ENCODE assay signal across 8 mouse cellular contexts in the genomic region with DNA sequence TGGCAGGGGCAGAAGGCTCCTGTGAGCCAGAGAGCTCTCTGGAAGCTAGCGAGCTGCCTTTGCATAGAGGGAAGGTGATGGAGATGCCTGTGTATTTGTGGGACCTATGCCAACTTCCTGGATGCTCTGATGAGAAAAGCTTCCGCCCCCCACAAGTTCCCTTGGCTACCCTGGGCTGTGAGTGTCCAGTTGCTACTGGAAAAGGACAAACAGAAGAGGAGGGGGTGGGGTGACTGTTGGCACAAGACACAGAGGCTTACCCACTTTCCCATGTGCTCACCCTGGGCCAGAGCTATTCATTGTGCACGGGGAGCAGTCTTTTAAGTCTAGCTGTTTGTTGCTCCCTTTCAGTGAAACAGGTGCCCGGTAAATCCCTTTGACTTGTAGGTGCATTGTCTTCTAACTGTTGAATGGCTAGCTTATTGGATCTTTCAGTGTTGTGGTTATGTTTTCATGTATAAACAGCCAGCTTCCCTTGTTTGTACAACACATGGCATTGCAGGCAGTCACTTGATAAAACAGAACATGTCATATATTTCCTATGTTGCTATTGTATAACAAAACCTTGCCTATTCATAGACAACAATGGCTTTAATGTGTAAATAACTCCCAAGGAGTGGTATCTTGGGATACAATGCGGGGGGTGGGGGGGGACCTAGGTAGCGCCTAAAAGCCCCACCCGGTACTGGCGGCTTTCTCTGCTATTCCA. TPM values are rescaled to one million over a fixed set of nuclear protein-coding genes. Genes with fewer than 3 reads are reported as not detected.
DNase-seq lines count a peak whose midpoint lies in the region; ATAC-seq and TF ChIP-seq lines count a peak whose summit lies in the region.
"Had no signal": no experiment of that assay in that cellular context is flagged by ENCODE, and none has a peak within 500 bp of the region (broad histone marks: within the 10 kb centered on the region; RNA-seq: fewer than 3 reads in every experiment).

No protein-coding gene starts in this region.

- WGBS in forebrain, embryonic 13.5 days: 8% methylated on average over 8 of the region's 8 CpGs
- 20% methylated on average over 8 of the region's 8 CpGs for WGBS in stomach, postnatal 0 days

- TF ChIP-seq CTCF in stomach, postnatal 0 days (IDR thresholded peaks at IDR 0.05; ENCODE audit: low read depth): no peak

- H3K4me3 ChIP-seq in forebrain, embryonic 13.5 days: peak overlapping the region; percentile 63
- H3K4me3 ChIP-seq in stomach, postnatal 0 days (ENCODE audit: low read depth, low read length): peak overlapping the region; percentile 54; the same call in 1 of the 2 replicates

- peaks cover 34% of the 10 kb centered on the region for H3K4me1 ChIP-seq in forebrain, embryonic 13.5 days
- peaks cover 6% of the 10 kb centered on the region for H3K4me1 ChIP-seq in stomach, postnatal 0 days (replicated peaks; ENCODE audit: control insufficient read depth, insufficient read depth)

- peaks cover 30% of the 10 kb centered on the region for H3K27me3 ChIP-seq in forebrain, embryonic 13.5 days
- H3K27me3 ChIP-seq in stomach, postnatal 0 days (ENCODE audit: control insufficient read depth, insufficient read depth, low read length): peaks cover 8% of the 10 kb centered on the region

- no peaks in the 10 kb centered on the region for H3K36me3 ChIP-seq in forebrain, embryonic 13.5 days (ENCODE audit: poor library complexity, severe bottlenecking)
- no peaks in the 10 kb centered on the region for H3K36me3 ChIP-seq in stomach, postnatal 0 days (ENCODE audit: control insufficient read depth, insufficient read depth, low read length)

- TF ChIP-seq EP300 in stomach, postnatal 0 days (optimal IDR thresholded peaks at IDR 0.05): no peak

- H3K9ac ChIP-seq in forebrain, embryonic 13.5 days: peak overlapping the region; percentile 87
- H3K9ac ChIP-seq in stomach, postnatal 0 days (ENCODE audit: low read length): no peak overlapping the region

- DNase-seq in right cerebral cortex, postnatal 10 days (ENCODE audit: low spot score in 2 of 2): peak; percentile 54 to 62
- DNase-seq in right cerebral cortex, postnatal 25 days: no peak
- peak; percentile 46 to 78 for DNase-seq in lung, adult 18-20 months
- DNase-seq in stomach, postnatal 0 days (ENCODE audit: low spot score): no peak
- no peak for DNase-seq in spleen, adult 18-20 months
- DNase-seq in urinary bladder, postnatal 4 days (ENCODE audit: low spot score in 2 of 2): no peak

- peak overlapping the region; percentile 77 for H3K27ac ChIP-seq in forebrain, embryonic 13.5 days
- H3K27ac ChIP-seq in stomach, postnatal 0 days (replicated peaks): no peak overlapping the region

- no peaks in the 10 kb centered on the region for H3K9me3 ChIP-seq in forebrain, embryonic 13.5 days (replicated peaks)
- H3K9me3 ChIP-seq in stomach, postnatal 0 days (ENCODE audit: control insufficient read depth, low read length): no peaks in the 10 kb centered on the region

- H3K4me2 ChIP-seq in forebrain, embryonic 13.5 days: peak overlapping the region; percentile 97
- peak overlapping the region; percentile 97 for H3K4me2 ChIP-seq in stomach, postnatal 0 days (replicated peaks; ENCODE audit: low read depth)

- ATAC-seq in forebrain, embryonic 13.5 days: no peak; the same call in 1 of the 2 replicates
- ATAC-seq in stomach, postnatal 0 days (ENCODE audit: low FRiP score, low TSS enrichment): no peak

RNA-seq across cellular contexts. Expression of a gene that starts 2.6 kb away (rescaled TPM):
- 5.1 TPM in 2 replicates for polyA plus RNA-seq in forebrain, embryonic 13.5 days (2015; fragmentation: Nextera tagmentation; extraction: Ambion mirVana)
- polyA plus RNA-seq in stomach, postnatal 0 days (2015; fragmentation: Nextera tagmentation; extraction: Ambion mirVana): 0.50 and 0.62 TPM in 2 replicates

RNA-seq across cellular contexts. Expression of a gene that starts 16.0 kb away (rescaled TPM):
- 0.41 and 0.53 TPM in 2 replicates for polyA plus RNA-seq in forebrain, embryonic 13.5 days (2015; fragmentation: Nextera tagmentation; extraction: Ambion mirVana)
- polyA plus RNA-seq in stomach, postnatal 0 days (2015; fragmentation: Nextera tagmentation; extraction: Ambion mirVana): 0.13 and 0.18 TPM in 2 replicates
- polyA plus RNA-seq: liver, embryonic 16.5 days had no signal

RNA-seq across cellular contexts. Expression of a gene that starts 28.9 kb away (rescaled TPM):
- 113 and 114 TPM in 2 replicates for polyA plus RNA-seq in forebrain, embryonic 13.5 days (2015; fragmentation: Nextera tagmentation; extraction: Ambion mirVana)
- 96.2 and 104 TPM in 2 replicates for polyA plus RNA-seq in stomach, postnatal 0 days (2015; fragmentation: Nextera tagmentation; extraction: Ambion mirVana)

RNA-seq across cellular contexts. Expression of a gene that starts 57.1 kb away (rescaled TPM):
- polyA plus RNA-seq in forebrain, embryonic 13.5 days (2015; fragmentation: Nextera tagmentation; extraction: Ambion mirVana): 219 and 228 TPM in 2 replicates
- 292 and 304 TPM in 2 replicates for polyA plus RNA-seq in stomach, postnatal 0 days (2015; fragmentation: Nextera tagmentation; extraction: Ambion mirVana)

Comparison
In these comparisons a context has a peak if more than half of its experiments do, and no peak if none do; other contexts are left out.
1. DNase-seq: peak in right cerebral cortex, postnatal 10 days (2 of 2) and lung, adult 18-20 months (2 of 2); none in right cerebral cortex, postnatal 25 days (single experiment), stomach, postnatal 0 days (single experiment), spleen, adult 18-20 months (0 of 2) and urinary bladder, postnatal 4 days (0 of 2).